Mouse (Mus musculus): ENCODE measurements at regions not wholly inside any gene's neighbourhood (a gene's known extent, or its start where the extent isn't known, plus 50 kb on each side); places are given as distances from the start of the nearest gene placed in this dataset.
A peak's percentile ranks its signal among the peaks of the same experiment; 100 is the strongest.

DNA sequence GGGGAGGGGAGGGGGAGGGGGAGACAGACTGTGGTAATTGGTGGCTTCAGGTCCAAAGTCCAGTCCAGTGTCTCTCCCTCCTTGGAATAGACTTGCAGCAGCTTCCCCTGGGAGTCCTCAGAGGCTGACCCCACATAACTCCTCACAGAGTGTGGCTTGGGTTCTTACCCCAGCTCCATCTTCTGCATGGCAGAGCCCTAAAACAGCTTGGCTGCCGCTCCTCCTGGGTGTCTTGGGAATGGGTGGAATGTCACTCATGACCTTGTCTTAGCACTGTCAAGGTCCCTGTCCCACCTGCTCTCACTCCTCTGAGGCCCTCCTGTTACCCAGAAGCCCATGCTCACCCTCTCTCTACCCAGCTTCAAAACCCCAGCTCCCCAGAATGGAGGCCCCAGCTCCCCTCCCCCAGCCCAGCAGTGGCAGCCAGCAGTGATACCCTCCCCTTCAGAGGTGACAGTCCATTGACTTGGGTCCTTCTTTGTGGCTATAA lies 116.1 kb downstream of the Matn1 start:
- WGBS, result 57% methylated on average over 1 of the region's 1 CpGs
- Histone ChIP-seq H3K4me2 (no peak overlapping the region), H3K36me3 (no peaks in the 10 kb centered on the region), H3K4me1 (replicated peaks) (no peaks in the 10 kb centered on the region; the same call in 1 of the 2 replicates), H3K27me3 (replicated peaks) (peaks cover 23% of the 10 kb centered on the region; the same call in 1 of the 2 replicates), H3K27ac (ENCODE audit: poor library complexity, severe bottlenecking) (no peak overlapping the region), H3K9ac (no peak overlapping the region), H3K9me3 (replicated peaks) (no peaks in the 10 kb centered on the region), H3K4me3 (no peak overlapping the region)
- no peak for ATAC-seq (ENCODE audit: insufficient number of reproducible peaks, low FRiP score)

DNA sequence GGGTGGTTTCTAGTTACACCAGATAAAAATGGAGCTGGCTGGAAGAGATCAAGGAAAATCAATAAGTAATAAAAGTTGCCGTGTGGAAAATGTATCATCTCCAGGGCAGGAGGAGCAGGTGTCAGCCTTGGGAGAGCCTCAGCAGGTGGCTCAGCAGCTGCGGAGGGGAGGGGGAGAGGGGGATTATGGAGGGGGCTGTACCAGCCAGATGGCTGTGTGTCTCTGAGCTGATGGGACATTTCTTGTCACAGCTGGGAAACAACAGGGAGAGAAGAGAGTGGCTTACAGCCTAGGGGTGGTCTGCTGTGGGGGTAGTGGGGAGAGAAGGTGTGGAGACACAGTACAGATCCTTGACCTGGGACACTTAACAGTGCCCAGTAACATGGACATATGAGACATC lies 116.5 kb downstream of the Matn1 start:
- Histone ChIP-seq H3K36me3 (no peaks in the 10 kb centered on the region), H3K4me2 (no peak overlapping the region), H3K4me3 (no peak overlapping the region), H3K9ac (no peak overlapping the region), H3K9me3 (replicated peaks) (no peaks in the 10 kb centered on the region), H3K27me3 (replicated peaks) (peaks cover 25% of the 10 kb centered on the region; the same call in 1 of the 2 replicates), H3K4me1 (replicated peaks) (no peaks in the 10 kb centered on the region; the same call in 1 of the 2 replicates), H3K27ac (ENCODE audit: poor library complexity, severe bottlenecking) (no peak overlapping the region)
- WGBS, result 22% methylated on average over 2 of the region's 2 CpGs
- ATAC-seq (ENCODE audit: insufficient number of reproducible peaks, low FRiP score), result no peak

DNA sequence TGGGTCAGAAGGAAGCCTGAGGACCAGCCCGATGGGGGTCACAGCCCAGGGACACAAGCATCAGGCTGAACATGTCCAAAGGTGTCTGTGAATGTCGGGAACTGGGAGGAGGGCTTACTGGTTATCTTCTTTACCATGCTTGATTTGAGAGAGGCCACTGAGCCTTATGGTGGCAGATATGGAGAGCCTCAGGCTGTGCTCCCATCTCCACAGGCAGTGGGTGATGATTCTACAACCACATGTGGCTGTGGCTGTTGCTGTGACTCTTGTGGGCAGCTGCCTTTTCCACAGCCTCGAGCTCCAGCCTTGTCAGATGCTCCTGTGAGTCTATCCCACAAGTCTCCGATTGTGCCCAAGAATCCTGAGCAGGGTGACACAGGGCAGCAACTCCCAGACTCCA lies 118.4 kb downstream of the Matn1 start:
- ATAC-seq (ENCODE audit: insufficient number of reproducible peaks, low FRiP score), result peak; percentile 48; the same call in 1 of the 2 replicates
- H3K36me3 ChIP-seq, result no peaks in the 10 kb centered on the region
- H3K9me3 ChIP-seq (replicated peaks), result no peaks in the 10 kb centered on the region
- WGBS, result 54% methylated on average over 4 of the region's 4 CpGs
- no peak overlapping the region for H3K4me2 ChIP-seq
- H3K4me1 ChIP-seq (replicated peaks), result no peaks in the 10 kb centered on the region; the same call in 1 of the 2 replicates
- peaks cover 26% of the 10 kb centered on the region; the same call in 1 of the 2 replicates for H3K27me3 ChIP-seq (replicated peaks)
- no peak overlapping the region for H3K27ac ChIP-seq (ENCODE audit: poor library complexity, severe bottlenecking)
- no peak overlapping the region for H3K4me3 ChIP-seq
- no peak overlapping the region for H3K9ac ChIP-seq

DNA sequence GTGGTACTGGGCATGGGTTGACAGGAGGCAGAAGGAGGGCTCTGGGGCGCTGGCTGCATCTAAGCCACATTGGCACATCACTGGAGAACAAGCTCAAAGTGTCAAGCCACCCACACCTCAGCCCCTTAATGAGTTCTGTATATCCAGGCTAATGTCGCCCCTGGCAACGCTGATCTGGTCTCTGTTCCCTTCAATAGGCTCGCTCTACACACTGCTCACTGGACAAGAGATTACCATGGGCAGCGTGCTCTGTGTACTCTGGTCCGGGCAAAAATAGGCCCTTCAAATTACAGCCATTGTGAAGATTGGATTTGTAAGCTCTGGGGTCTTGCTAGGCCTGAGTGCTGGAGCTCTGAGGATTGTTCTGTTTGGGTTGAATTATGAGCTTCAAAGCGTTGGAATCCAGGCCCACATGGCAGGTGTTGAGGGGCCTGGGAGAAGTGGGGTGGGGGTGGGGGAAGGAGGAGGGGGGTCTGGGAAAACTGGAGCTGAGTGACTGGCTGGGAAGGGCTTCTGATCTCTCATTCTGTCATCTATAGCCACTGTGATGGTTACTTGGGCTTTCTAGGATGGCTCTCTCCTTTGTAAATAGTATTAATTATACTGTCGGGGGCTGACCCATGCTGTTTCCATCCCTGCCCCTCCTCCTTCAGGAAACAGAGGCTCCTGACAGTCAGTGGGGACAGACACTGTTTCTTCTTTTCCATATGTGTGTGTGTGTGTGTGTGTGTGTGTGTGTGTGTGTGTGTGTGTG lies 122.2 kb downstream of the Matn1 start:
- 67% methylated on average over 8 of the region's 8 CpGs for WGBS
- no peaks in the 10 kb centered on the region for H3K4me1 ChIP-seq (replicated peaks)
- ATAC-seq (ENCODE audit: insufficient number of reproducible peaks, low FRiP score), result no peak
- peaks cover 13% of the 10 kb centered on the region; the same call in 1 of the 2 replicates for H3K27me3 ChIP-seq (replicated peaks)
- no peaks in the 10 kb centered on the region for H3K9me3 ChIP-seq (replicated peaks)
- H3K36me3 ChIP-seq, result no peaks in the 10 kb centered on the region
- no peak overlapping the region for H3K4me3 ChIP-seq
- no peak overlapping the region for H3K9ac ChIP-seq
- H3K4me2 ChIP-seq, result no peak overlapping the region
- H3K27ac ChIP-seq (ENCODE audit: poor library complexity, severe bottlenecking), result no peak overlapping the region

DNA sequence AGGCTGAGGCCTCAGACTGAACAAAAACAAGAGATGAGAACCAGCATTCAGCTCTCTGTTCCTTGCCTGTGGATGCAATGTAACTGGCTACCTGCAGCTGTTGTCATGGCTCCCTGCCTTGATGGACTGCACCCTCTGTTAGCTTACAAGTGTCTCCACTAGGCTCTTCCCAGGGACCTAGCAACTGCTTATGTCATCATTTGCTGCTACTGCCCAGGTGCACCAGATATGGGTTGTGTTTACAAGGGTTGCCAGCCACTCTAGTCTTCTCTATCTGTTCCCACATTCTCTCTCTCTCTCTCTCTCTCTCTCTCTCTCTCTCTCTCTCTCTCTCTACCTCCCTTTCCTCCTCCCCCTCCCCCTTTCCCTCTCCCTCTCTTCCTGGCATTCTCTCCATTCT lies 126.4 kb downstream of the Matn1 start:
- Histone ChIP-seq H3K4me3 (no peak overlapping the region), H3K27me3 (replicated peaks) (0 out of 2 replicates have a peak, but pooled peaks cover 2% of the 10 kb centered on the region), H3K36me3 (no peaks in the 10 kb centered on the region), H3K9me3 (replicated peaks) (no peaks in the 10 kb centered on the region), H3K4me1 (replicated peaks) (no peaks in the 10 kb centered on the region), H3K9ac (no peak overlapping the region), H3K27ac (ENCODE audit: poor library complexity, severe bottlenecking) (no peak overlapping the region), H3K4me2 (no peak overlapping the region)
- peak; percentile 79 for ATAC-seq (ENCODE audit: insufficient number of reproducible peaks, low FRiP score)

DNA sequence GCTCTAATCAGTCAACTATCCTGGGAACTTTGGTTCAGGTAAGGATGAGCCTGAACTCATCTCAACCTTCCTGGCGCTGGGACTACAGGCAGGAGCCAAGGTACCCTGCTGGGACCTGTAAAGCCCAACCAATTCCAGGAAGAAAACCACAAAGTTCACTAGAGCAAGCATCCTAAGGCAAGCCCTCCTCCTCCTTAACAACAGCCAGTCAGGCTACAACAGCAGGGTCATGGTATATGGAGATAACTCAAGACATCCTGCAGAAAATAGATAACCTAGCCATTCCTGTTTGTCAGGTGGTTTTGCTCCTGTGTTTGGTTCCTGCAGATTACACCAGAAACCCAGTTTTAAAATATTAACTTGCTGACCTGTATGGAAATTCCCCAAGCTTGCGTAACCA lies 128.4 kb downstream of the Matn1 start:
- Histone ChIP-seq H3K4me1 (replicated peaks) (no peaks in the 10 kb centered on the region), H3K36me3 (no peaks in the 10 kb centered on the region), H3K9me3 (replicated peaks) (no peaks in the 10 kb centered on the region), H3K27ac (ENCODE audit: poor library complexity, severe bottlenecking) (no peak overlapping the region), H3K27me3 (replicated peaks) (no peaks in the 10 kb centered on the region), H3K4me3 (no peak overlapping the region), H3K4me2 (no peak overlapping the region), H3K9ac (no peak overlapping the region)
- peak; percentile 83 for ATAC-seq (ENCODE audit: insufficient number of reproducible peaks, low FRiP score)
- WGBS, result 82% methylated on average over 2 of the region's 2 CpGs

DNA sequence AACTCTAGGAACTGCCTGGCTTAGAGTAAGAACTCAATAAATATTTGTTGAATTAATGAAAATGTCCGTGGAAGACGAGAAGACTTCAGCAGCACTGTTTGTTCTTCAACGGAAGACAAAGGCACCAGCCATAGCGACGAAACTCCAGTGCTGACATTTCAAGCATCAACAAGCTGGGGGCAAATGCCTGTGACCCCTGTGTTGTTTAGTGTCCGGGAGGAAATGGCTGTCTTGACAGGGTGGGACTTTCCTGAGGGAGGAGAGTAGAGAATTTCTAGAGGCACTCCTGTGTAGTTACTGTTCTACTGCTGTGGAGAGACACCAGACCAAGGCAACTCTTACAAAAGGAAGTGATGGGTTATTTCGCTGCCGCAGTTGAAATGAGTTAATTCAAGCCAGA lies 129.2 kb downstream of the Matn1 start:
- Histone ChIP-seq H3K4me1 (replicated peaks) (no peaks in the 10 kb centered on the region), H3K27me3 (replicated peaks) (no peaks in the 10 kb centered on the region), H3K9ac (no peak overlapping the region), H3K27ac (ENCODE audit: poor library complexity, severe bottlenecking) (no peak overlapping the region), H3K36me3 (no peaks in the 10 kb centered on the region), H3K4me3 (no peak overlapping the region), H3K9me3 (replicated peaks) (no peaks in the 10 kb centered on the region), H3K4me2 (no peak overlapping the region)
- WGBS, result 55% methylated on average over 8 of the region's 8 CpGs
- no peak for ATAC-seq (ENCODE audit: insufficient number of reproducible peaks, low FRiP score)

DNA sequence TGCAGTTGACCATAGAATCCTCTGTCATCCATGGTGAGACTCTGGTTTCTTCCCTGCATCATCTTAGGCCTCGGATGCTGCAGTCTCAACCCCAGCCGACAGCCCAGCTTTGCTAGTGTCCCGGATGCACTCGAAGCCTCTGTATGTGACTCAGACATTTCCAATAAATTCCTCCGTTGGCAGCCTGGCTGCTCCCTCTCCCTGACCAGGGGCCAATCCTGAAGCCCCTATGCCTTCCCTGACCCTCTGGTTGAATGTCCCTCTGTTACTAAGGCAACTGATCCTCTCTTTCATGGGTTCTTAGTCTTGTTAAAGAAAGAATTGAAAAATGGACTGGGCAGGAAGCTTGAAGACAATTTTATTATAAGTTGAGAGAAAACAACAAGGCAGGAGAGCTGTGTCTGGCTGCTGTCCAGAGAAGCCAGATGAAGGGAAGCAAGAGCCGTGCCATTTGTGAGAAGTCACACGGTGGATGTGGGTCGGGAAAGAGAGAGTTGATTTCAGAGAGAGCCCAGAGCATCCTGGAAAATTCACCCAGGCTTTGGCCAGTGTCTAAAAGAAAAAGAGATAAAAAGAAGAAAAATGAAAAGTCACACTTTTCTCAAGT lies 131.2 kb downstream of the Matn1 start:
- no peaks in the 10 kb centered on the region for H3K36me3 ChIP-seq
- no peaks in the 10 kb centered on the region for H3K9me3 ChIP-seq (replicated peaks)
- no peaks in the 10 kb centered on the region for H3K4me1 ChIP-seq (replicated peaks)
- WGBS, result 74% methylated on average over 8 of the region's 8 CpGs
- no peak for ATAC-seq (ENCODE audit: insufficient number of reproducible peaks, low FRiP score)
- H3K9ac ChIP-seq, result no peak overlapping the region
- no peak overlapping the region for H3K27ac ChIP-seq (ENCODE audit: poor library complexity, severe bottlenecking)
- no peak overlapping the region for H3K4me2 ChIP-seq
- H3K4me3 ChIP-seq, result no peak overlapping the region
- no peaks in the 10 kb centered on the region for H3K27me3 ChIP-seq (replicated peaks)

DNA sequence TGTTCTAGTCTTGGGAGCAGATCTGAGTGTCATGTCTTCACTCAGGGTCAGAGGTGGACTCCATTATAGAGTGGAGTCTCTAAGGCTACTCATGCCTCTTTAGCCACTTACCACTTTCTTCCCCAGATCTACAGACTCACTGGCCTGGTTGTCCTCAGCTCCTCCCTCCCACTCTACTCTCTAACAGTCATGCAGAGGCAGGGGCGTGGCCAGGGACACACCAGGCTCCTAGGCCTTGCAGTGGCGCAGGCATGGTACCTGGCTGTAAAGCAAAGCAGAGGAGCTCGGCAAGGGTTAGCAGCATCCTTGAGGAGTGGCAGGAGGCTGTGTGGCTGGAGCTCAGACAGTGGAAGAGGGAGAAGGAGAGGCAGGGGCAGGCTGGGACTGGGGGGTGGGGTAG lies 132.4 kb downstream of the Matn1 start:
- peak; percentile 79; the same call in 1 of the 2 replicates for ATAC-seq (ENCODE audit: insufficient number of reproducible peaks, low FRiP score)

DNA sequence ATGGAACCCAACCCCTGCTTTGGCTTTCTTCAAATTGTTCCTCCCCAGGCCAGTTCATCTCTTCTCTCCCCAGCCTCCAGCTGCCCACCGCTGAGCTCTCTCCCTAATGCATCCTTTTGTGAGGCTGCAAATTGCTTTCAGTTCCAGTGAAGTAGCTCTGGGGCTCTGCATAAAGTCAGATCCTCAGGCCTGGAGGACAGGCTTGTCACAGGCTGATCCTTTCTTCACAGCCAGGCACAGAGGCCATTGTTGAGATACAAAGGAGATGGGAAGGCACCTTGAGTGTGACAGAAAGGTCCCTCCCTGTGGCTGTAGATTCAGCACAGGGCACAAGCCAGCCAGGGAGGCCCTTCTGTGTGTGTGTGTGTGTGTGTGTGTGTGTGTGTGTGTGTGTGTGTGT lies 135.9 kb downstream of the Matn1 start:
- Histone ChIP-seq H3K27ac (ENCODE audit: poor library complexity, severe bottlenecking) (no peak overlapping the region), H3K9ac (no peak overlapping the region), H3K9me3 (replicated peaks) (no peaks in the 10 kb centered on the region), H3K4me3 (no peak overlapping the region), H3K36me3 (no peaks in the 10 kb centered on the region), H3K4me1 (replicated peaks) (no peaks in the 10 kb centered on the region), H3K4me2 (no peak overlapping the region), H3K27me3 (replicated peaks) (no peaks in the 10 kb centered on the region)
- WGBS, result 44% methylated on average over 1 of the region's 1 CpGs
- no peak for ATAC-seq (ENCODE audit: insufficient number of reproducible peaks, low FRiP score)

More for the DNA sequence above, 132.4 kb downstream of the Matn1 start:
- Histone ChIP-seq H3K4me1 (replicated peaks) (no peaks in the 10 kb centered on the region), H3K36me3 (no peaks in the 10 kb centered on the region), H3K27me3 (replicated peaks) (no peaks in the 10 kb centered on the region), H3K27ac (ENCODE audit: poor library complexity, severe bottlenecking) (no peak overlapping the region), H3K9ac (no peak overlapping the region), H3K4me2 (no peak overlapping the region), H3K4me3 (no peak overlapping the region), H3K9me3 (replicated peaks) (no peaks in the 10 kb centered on the region)
- 48% methylated on average over 3 of the region's 3 CpGs for WGBS

DNA sequence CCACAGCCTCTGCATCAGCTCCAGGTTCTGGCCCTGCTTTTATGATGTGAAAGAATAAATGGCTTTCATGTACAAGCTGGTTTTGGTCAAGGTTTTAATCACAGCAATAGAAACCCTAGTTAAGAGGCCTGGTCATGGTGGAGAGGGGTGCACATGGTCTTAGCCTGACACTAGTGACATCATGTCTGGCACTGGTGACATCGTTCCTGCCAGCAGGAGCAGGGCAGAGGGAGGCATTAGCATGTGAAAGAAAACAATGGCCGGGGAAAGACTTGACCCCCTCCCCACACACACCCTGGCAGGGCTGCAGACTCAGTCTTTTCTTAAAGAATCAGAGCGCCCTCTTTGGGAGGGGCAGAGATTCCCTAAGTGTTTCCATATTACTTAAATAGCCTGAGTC lies 139.2 kb downstream of the Matn1 start:
- H3K27ac ChIP-seq (ENCODE audit: poor library complexity, severe bottlenecking), result no peak overlapping the region
- 56% methylated on average over 3 of the region's 3 CpGs for WGBS
- ATAC-seq (ENCODE audit: insufficient number of reproducible peaks, low FRiP score), result no peak
- H3K9ac ChIP-seq, result no peak overlapping the region
- no peaks in the 10 kb centered on the region for H3K4me1 ChIP-seq (replicated peaks)
- H3K27me3 ChIP-seq (replicated peaks), result no peaks in the 10 kb centered on the region
- H3K4me2 ChIP-seq, result no peak overlapping the region
- no peaks in the 10 kb centered on the region for H3K9me3 ChIP-seq (replicated peaks)
- no peak overlapping the region for H3K4me3 ChIP-seq
- H3K36me3 ChIP-seq, result no peaks in the 10 kb centered on the region
